Mouse (Mus musculus) NIH3T3 (cell line): Measurements from ENCODE around the gene Creld2.
A peak's percentile ranks its signal among the peaks of the same experiment; 100 is the strongest.
"Not testable (repeated sequence)": the region's sequence is repeated elsewhere in the genome, so short reads cannot be mapped to it uniquely, and the experiment has no call there.

Source experiments
- DNase-seq: peaks from one replicate; pipeline ENCODE4 v3.0.0-alpha.2; 2012; ENCODE audit warnings: low read depth

Gene Creld2

DNA sequence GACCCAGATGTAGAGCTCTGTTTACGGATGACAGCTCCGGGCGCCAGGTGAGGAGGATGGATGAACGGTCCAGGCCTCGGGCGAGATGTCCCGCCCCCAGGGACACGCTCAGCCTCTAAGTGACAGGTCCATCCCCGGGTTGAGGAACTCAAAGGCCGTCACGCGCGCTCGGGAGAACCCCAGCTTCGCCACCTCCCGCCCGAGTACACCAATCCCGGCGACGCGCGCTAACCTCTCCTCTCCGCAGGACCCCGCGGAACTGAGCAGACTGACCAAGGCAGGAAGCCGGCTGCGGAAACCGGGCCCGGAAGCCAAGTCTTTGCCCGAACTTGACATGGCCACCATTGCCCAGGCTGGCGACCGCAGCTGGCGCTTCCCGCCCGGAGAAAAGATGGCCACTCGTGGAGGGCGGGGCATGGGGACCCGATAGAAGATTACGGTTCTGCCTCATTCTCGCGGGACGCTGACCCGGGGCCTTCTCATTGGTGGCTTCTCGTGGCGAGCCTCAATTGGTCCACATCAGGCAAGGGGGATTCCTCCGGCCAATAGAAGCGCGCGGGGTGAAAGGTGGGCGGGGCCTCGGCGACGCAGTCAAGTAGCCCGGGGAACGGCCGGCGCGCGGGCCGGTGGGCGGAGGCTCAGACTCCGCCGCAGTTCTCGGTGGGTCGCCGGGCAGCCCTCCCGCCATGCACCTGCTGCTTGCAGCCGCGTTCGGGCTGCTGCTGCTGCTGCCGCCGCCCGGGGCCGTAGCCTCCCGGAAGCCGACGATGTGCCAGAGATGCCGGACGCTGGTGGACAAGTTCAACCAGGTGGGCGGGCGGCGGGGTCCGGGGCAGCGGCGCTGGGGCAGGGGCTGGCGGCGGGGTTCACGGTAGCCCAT is at the start of gene Creld2, which contains the start of gene Alg12:
Gene Creld2, plus strand, starts transcription at position 621 of the 880 bp plus-strand sequence.
Gene Alg12, minus strand, starts transcription at position 293 of the 880 bp plus-strand sequence.
- DNase-seq: peak; percentile 100

GRCm38 (mm10) chr15:88774630-88775029 is 44.8 kb upstream of the Creld2 start:
- DNase-seq: not testable (repeated sequence)

DNA sequence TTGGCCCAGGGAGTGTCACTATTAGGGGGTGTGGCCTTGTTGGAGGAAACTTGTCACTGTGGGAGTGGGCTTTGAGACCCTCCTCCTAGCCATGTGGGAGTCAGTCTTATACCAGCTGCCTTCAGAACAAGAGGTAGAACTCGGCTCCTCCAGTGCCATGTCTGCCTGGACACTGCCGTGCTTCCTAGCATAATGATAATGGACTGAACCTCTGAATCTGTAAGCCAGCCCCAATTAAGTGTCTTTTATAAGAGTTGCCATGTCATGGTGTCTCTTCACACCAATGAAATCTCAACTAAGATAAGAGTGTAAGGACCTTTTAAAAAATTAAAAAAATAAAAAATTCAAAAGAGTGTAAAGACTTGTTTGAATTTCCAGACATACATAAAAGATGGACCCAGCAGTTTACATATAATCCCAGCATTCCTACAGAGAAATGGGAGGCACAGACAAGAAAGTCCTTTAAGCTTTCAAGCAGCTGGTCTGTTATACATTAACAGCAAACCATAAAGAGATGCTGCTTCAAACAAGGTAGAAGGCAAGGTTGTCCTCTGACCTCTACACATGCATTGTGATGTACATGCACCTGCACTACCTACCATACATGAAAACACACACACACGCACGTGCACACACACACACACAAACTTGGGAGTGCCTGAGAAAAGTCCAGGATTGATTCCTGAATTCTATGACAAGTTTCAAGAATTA is 27.2 kb upstream of the Creld2 start:
- no peak for DNase-seq

- not testable (repeated sequence) for DNase-seq
Observed at GRCm38 (mm10) chr15:88794729-88795128, 24.7 kb upstream of the Creld2 start.

GRCm38 (mm10) chr15:88799950-88800371 is 19.5 kb upstream of the Creld2 start:
- DNase-seq: no peak

DNA sequence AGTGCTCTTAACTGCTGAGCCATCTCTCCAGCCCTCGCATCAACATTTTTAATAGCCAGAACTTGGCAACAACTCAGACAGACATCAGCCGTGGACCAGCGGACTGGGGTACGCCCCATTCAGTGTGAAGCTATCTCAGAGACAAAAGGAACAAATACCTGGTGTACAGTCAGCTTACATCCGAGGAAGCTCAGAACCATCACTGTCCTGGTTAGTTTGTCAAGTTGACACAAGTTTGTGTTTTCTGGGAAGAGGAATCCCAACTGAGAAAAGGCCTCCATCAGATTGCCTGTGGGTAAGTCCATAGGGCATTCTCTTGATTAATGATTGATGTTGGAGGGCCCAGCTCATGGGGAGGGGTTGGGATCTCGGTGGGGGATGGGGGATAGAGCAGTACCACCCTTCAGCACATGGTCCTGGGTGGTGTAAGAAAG is 18.5 kb upstream of the Creld2 start:
- no peak for DNase-seq

DNA sequence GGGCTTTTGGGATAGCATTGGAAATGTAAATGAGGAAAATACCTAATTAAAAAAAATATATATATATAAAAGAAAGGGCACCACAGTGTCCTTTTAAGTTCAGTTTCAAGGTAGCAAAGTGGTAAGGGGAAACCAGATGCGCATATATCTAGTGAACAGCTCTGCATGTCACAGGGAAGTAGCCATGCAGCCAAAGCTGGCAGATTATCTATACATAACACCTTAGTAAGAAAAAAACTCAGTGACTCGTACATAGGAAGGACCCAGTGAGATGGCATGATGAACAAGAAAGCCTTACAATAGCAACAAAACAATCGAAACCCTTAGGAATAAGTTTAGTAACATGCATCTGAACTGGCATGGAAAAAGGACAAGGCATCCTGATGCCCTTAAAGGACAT is 17.5 kb upstream of the Creld2 start:
- DNase-seq: no peak

DNA sequence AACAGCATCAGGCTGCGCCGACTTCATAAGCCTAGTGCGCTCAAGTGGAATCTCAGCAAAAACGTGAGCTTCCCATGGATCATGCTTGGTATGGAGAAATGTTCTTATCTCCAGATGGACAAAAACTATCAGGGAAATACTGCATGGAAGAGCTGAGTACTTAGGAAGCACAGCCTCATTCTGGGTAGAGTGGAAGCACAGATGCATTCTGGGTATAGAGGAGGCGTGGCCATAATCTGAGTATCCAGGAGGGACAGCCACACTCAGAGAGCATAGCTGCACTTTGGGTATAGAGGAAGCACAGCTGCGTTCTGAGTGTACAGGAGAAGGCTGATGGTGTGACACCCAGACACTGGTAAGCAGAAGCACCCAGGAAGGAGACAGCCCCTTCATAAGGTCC is 17.1 kb upstream of the Creld2 start:
- no peak for DNase-seq

GRCm38 (mm10) chr15:88808121-88808520 is 11.3 kb upstream of the Creld2 start:
- DNase-seq: no peak

DNA sequence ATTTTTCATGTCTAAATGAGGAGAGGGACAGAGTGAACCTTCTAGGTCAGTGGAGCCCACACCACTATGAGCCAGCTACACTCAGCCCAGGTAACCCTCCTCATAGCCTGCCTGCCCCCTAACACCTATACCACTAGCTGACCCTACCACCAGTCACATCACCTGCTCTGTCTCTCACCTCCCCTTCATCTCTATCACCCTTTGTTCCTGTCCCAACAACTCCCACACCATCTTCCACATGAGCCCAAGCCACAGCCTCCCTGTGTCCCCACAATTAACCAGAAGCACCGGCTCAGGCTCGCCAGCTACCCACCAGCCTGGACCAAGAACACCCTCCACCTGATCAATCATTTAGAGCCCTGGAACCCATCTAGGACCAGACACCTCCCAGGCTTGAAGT is 9.1 kb upstream of the Creld2 start:
- DNase-seq: no peak

DNA sequence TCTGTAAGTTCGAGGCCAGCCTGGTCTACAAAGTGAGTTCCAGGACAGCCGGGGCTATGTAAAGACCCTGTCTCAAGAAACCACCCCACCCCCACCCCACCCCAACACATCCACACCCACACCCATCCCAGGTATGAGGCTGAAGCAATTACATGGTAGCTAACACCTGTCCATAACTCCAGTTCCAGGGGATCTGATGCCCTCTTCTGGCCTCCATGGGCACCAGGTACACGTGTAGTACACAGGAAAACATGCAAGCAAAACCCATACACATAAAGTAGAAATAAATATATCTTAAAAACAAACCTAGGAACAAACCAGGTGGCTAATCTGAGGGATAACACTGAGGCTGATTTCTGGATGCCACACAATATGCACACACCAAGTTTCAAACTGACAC is 6.2 kb upstream of the Creld2 start:
- DNase-seq: no peak

DNA sequence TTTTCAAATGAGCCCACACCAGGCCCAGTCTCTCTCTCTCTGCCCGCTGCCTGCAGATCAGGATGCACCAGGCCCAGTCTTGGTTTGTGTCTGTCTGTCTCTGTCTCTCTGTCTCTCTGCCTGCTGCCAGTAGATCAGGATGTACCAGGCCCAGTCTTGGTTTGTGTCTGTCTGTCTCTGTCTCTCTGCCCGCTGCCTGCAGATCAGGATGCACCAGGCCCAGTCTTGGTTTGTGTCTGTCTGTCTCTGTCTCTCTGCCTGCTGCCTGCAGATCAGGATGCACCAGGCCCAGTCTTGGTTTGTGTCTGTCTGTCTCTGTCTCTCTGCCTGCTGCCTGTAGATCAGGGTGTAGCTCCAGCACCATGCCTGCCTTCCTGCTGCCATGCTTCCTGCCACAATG is 5.6 kb upstream of the Creld2 start:
- DNase-seq: not testable (repeated sequence)

GRCm38 (mm10) chr15:88814411-88815047 is 4.9 kb upstream of the Creld2 start:
- peak; percentile 48 for DNase-seq

GRCm38 (mm10) chr15:88815196-88815700 is 4.2 kb upstream of the Creld2 start:
- no peak for DNase-seq

DNA sequence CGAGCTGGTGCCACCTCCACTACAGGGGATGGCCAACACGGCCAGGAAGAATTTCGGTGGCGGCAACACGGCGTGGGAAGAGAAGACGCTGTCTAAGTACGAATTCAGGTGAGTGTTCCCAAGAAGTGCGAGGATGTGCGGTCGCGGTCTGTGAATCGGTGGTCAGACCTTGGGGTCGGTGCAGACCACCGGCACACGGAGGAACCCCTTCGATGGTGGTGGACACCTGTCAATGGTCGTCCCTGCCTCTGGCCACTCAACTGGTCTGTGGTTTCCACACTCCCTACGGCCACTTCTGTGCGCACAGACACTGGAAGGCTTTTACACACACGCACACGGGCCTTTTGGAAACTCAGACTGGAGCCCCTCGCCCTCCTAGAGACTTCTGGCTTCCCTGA is 459 bp downstream of the Creld2 start:
- no peak for DNase-seq

DNA sequence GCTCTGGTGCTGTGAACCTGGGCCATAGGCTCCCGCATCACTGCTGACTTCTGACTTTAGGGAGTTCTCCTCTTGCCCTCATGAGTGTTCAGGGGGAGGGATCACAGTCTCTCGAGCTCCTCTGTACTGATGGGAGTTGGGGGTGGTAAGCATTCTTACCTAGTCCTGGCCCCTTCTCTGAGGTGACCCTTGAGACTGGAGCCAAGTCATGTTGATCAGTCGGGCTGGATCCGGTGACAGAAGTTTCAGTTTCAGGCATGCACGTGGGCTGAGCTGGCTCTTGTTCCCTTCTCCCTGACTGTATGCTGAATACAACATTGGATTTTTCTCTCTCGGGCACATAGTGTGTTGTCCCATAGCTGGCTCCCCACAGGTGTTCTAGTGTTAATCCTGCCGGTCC is 2.0 kb downstream of the Creld2 start:
- no peak for DNase-seq

- no peak for DNase-seq
Observed at GRCm38 (mm10) chr15:88822513-88822912, 3.1 kb downstream of the Creld2 start.

DNA sequence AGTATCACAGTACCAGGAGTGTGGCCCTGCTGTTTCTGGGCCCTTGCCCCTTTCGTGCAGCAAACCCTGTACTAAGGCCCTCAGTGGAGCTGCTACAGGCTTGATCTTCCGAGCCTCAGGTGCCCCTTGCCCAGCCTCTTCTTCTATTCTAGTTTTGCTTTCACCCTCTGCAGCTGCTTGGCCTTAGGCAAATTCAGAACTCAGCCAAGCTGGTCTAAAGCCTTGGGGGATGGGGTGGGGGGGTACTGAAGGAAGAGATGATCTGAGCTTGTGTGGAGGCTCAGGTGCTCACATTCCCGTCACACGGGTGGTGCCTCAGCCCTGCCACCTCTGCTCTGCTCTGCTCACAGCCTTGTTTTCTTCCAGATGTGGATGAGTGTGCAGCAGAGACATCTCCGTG is 3.9 kb downstream of the Creld2 start:
- no peak for DNase-seq

- DNase-seq: no peak
Observed at GRCm38 (mm10) chr15:88827466-88827865, 8.0 kb downstream of the Creld2 start.

- DNase-seq: peak; percentile 83
Observed at GRCm38 (mm10) chr15:88827991-88828799, 8.7 kb downstream of the Creld2 start.
